Mouse (Mus musculus) cerebellum, adult 2 months (tissue): Measurements from ENCODE around the gene Psme1.

Source experiments
- CTCF ChIP-seq: fragments of 200-500 bp; IDR thresholded peaks from 2 replicates; pipeline ENCODE4 v1.5.1; 2011; ENCODE audit warnings: low read depth, mild to moderate bottlenecking, control low read depth, low read length, moderate library complexity, borderline replicate concordance; ENCODE audit not compliant: insufficient read depth
- POLR2A ChIP-seq: fragments of 200-500 bp; IDR thresholded peaks from 2 replicates; pipeline ENCODE4 v1.6.1; 2011; ENCODE audit warnings: low read length, control low read depth, borderline replicate concordance; ENCODE audit not compliant: insufficient read depth

DNA sequence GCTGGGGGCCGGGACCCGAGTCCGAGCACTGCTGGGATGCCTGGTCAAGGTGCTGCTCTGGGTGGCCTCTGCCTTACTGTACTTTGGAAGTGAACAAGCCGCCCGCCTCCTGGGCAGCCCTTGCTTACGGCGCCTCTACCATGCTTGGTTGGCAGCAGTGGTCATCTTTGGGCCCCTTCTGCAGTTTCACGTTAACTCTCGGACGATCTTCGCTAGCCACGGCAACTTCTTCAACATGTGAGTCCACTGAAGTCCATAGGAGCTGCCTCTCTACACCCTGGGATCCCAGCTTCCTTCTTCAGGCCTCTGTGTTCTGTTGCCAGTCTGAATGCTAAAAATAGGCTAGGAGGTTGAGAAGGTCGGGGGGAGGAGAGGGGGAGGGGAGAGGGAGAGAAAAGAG, 2.2 kb upstream of the Psme1 start:
- TF ChIP-seq CTCF (no peak), POLR2A (no peak)
